Comparison of ENCODE assay signal across 25 mouse cellular contexts in genomic region chr11:76258511-76258910, GRCm38 (mm10). TPM values are rescaled to one million over a fixed set of nuclear protein-coding genes. Genes with fewer than 3 reads are reported as not detected.
"Had no signal": no experiment of that assay in that cellular context is flagged by ENCODE, and none has a peak within 500 bp of the region (broad histone marks: within the 10 kb centered on the region; RNA-seq: fewer than 3 reads in every experiment).

No protein-coding gene starts in this region.

- H3K4me3 ChIP-seq: heart, adult 2 months; heart, embryonic 13.5 days; heart, embryonic 15.5 days; hindbrain, embryonic 13.5 days; intestine, embryonic 15.5 days; left cerebral cortex, adult 2 months; limb, embryonic 13.5 days; limb, embryonic 15.5 days; liver, embryonic 12.5 days had no signal

- H3K36me3 ChIP-seq: liver, embryonic 12.5 days had no signal

- DNase-seq: gastrocnemius, postnatal 14 days; gastrocnemius, postnatal 36 days; heart, adult 11 months; heart, adult 2 months; heart, postnatal 4 days; kidney, adult 18-20 months; kidney, adult 8-10 months; kidney, postnatal 10 days; kidney, postnatal 25 days; kidney, postnatal 4 days had no signal

- H3K9me3 ChIP-seq: heart, embryonic 13.5 days; heart, embryonic 15.5 days; hindbrain, embryonic 13.5 days; intestine, embryonic 15.5 days; limb, embryonic 13.5 days; limb, embryonic 15.5 days; liver, embryonic 12.5 days had no signal

- H3K9ac ChIP-seq: heart, embryonic 13.5 days; heart, embryonic 15.5 days; hindbrain, embryonic 13.5 days; intestine, embryonic 15.5 days; limb, embryonic 13.5 days; limb, embryonic 15.5 days; liver, embryonic 12.5 days; liver, embryonic 14.5 days had no signal

- H3K27me3 ChIP-seq: heart, embryonic 13.5 days; heart, embryonic 15.5 days; hindbrain, embryonic 13.5 days; intestine, embryonic 15.5 days; limb, embryonic 13.5 days; limb, embryonic 15.5 days; liver, embryonic 12.5 days had no signal

- ATAC-seq: hindbrain, embryonic 16.5 days; inflammation-experienced regulatory T-cells, adult 6 months; intestine, embryonic 15.5 days; intestine, postnatal 0 days; liver, embryonic 12.5 days had no signal

- H3K4me2 ChIP-seq: heart, embryonic 11.5 days; heart, embryonic 13.5 days; heart, embryonic 15.5 days; hindbrain, embryonic 13.5 days; intestine, embryonic 15.5 days; limb, embryonic 13.5 days; limb, embryonic 15.5 days; liver, embryonic 12.5 days had no signal

- H3K27ac ChIP-seq: heart, adult 2 months; heart, embryonic 13.5 days; heart, embryonic 15.5 days; hindbrain, embryonic 13.5 days; intestine, embryonic 15.5 days; left cerebral cortex, adult 2 months; limb, embryonic 13.5 days; limb, embryonic 15.5 days; liver, embryonic 12.5 days; liver, embryonic 14.5 days had no signal

RNA-seq across cellular contexts. Expression of gene Dbil5, which starts 41.1 kb away (rescaled TPM):
- polyA plus RNA-seq: hindbrain, embryonic 11.5 days; limb, embryonic 11.5 days had no signal
